Mouse (Mus musculus): ENCODE results near the gene Ssrp1.

Ssrp1 gene

DNA sequence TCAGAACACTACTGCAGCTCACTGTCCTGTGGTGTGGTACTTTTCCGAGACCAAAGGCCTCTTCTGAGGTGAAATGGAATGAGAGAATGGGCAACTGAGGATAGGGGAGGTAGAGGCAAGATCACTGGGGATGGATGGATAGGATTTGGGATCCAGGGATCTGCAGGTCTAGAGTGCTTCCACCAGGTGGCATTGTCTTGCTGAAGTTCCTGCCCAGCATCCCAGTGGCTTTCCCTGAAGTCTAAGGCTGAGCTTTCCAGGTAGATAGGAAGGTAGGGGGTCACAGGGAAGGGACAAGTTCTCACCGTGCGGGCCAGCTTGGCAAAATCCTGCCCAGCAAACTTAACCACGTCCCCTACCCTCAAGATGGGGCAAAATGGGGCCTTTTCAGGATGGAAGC lies 15.0 kb upstream of the Ssrp1 start:
- H3K36me3 ChIP-seq (ENCODE audit: control insufficient read depth, insufficient read depth, low read length, poor library complexity, severe bottlenecking): no peaks in the 10 kb centered on the region
- no peak for DNase-seq (ENCODE audit: low read depth, low spot score)
- no peaks in the 10 kb centered on the region for H3K27me3 ChIP-seq (ENCODE audit: control insufficient read depth, insufficient read depth, low read length, poor library complexity, severe bottlenecking)

DNA sequence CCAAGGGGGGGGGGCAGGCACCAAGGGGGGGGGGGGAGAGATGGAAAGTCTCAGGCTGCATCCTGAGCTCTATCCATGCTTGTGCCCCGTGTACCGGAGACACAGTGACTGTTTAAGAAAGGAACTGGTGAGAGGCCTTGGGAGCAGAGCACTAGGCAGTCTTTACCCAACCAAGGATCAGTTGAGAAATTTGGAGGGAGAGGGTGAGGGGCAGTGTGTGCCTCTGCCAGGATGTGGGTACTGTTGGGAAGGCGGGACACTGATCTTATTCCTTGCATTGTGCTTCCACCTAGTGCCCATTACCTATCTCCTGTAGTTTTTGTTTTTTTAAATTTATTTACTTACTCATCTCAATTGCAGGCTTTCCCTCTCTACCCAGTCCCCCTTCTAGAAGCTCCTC lies 10.9 kb upstream of the Ssrp1 start:
- no peaks in the 10 kb centered on the region for H3K36me3 ChIP-seq (ENCODE audit: control insufficient read depth, insufficient read depth, low read length, poor library complexity, severe bottlenecking)
- no peaks in the 10 kb centered on the region for H3K27me3 ChIP-seq (ENCODE audit: control insufficient read depth, insufficient read depth, low read length, poor library complexity, severe bottlenecking)
- no peak for DNase-seq (ENCODE audit: low read depth, low spot score)

DNA sequence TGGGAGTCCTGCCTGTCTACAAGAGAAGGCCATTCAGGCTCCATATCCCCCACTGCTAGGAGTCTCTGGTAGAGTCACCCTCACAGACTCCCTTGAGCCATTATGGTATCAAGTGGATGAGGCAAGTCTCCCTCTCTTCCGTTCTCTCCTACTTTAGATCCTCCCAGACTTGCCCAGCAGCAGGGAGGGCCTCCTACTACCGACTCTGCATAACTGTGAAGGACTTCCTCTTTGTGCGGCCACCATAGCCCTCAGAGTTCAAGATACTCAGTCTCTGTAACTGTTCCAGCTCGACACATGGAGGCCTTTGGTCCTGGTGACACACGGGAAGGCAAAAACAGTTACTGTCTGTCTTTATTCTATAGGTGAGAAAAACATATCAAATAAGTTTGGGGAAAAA lies 9.8 kb upstream of the Ssrp1 start:
- no peaks in the 10 kb centered on the region for H3K27me3 ChIP-seq (ENCODE audit: control insufficient read depth, insufficient read depth, low read length, poor library complexity, severe bottlenecking)
- H3K36me3 ChIP-seq (ENCODE audit: control insufficient read depth, insufficient read depth, low read length, poor library complexity, severe bottlenecking): no peaks in the 10 kb centered on the region
- peak; percentile 56 for DNase-seq (ENCODE audit: low read depth, low spot score)

DNA sequence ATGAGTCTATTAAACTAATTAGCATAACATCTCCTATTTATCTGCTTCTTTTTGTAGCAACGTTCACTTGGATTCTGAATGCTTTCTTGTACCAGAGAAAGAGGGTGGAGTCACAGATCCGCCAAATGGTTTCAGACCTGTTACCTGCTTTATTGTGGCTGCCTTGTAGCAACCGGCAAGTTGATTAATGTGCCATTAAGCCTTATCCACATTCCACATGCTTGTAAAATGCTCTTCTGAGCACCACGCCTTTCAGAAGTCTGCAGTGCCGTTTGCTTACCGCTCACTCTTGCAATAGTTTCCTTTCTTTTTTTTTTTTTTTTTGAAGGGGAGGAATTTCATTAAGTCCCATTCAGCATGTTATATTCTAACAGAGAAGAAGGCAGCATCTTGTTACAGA lies 7.1 kb upstream of the Ssrp1 start:
- H3K27me3 ChIP-seq (ENCODE audit: control insufficient read depth, insufficient read depth, low read length, poor library complexity, severe bottlenecking): no peaks in the 10 kb centered on the region
- DNase-seq (ENCODE audit: low read depth, low spot score): no peak
- H3K36me3 ChIP-seq (ENCODE audit: control insufficient read depth, insufficient read depth, low read length, poor library complexity, severe bottlenecking): no peaks in the 10 kb centered on the region

DNA sequence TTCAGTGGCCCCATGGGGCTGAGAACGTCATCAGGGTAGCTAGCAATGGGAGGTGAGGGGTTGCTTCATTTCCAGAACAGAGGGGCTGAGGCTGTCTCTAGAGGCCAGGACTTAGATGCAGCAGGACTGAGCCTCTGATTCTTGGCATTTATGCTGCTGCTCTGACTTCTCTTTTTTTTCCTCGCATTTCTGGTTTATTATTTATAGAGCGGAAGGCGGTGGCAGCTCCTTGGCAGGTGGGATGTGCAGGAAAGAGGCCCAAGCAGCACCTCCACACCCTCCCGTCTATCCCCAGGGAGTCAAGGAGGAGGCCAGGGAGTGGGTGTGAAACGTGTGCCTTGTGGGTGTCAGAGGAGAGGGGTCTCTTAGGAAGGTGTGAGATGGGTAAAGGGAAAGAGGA lies 6.0 kb upstream of the Ssrp1 start:
- DNase-seq (ENCODE audit: low read depth, low spot score): no peak
- H3K36me3 ChIP-seq (ENCODE audit: control insufficient read depth, insufficient read depth, low read length, poor library complexity, severe bottlenecking): no peaks in the 10 kb centered on the region
- H3K27me3 ChIP-seq (ENCODE audit: control insufficient read depth, insufficient read depth, low read length, poor library complexity, severe bottlenecking): no peaks in the 10 kb centered on the region

DNA sequence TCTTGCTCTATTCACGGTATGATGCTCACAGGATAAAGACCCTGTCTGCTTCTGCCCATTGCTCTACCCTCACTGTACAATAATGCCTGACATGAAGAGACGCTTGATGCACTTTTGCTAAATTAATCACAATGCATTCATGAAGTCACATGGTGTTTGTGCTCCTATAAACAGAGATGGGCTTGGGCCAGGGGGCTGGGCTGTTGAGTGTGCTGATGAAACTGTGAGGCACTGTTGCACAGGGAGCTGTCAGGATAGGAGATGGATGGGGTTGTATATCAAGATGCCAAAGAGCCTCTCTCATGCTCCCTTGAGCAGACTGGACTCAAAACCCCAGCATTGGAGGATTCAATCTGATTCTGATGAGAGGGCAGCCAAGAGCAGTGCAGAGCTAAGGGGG lies 3.9 kb upstream of the Ssrp1 start:
- Histone ChIP-seq H3K36me3 (ENCODE audit: control insufficient read depth, insufficient read depth, low read length, poor library complexity, severe bottlenecking) (no peaks in the 10 kb centered on the region), H3K27me3 (ENCODE audit: control insufficient read depth, insufficient read depth, low read length, poor library complexity, severe bottlenecking) (no peaks in the 10 kb centered on the region)
- no peak for DNase-seq (ENCODE audit: low read depth, low spot score)

DNA sequence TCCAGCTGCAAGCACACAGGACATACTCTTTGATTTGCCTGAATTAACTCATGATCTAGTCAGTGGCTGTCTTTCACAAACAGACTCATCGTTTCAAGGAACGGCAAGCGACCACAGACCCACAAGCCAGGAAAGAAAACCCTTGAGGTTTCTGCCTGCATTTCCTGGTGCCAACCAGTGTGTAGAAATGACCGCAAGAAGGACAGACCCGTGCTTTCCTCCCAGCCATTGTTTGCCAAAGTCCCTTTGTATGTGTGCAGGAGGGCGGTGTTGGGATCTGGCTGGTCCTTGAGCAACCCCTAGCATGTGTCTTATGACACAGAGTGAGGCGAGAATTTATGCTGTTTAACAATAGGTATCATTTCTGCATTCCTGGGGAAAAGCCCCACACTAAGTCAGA lies 2.9 kb upstream of the Ssrp1 start:
- DNase-seq (ENCODE audit: low read depth, low spot score): peak; percentile 25
- Histone ChIP-seq H3K36me3 (ENCODE audit: control insufficient read depth, insufficient read depth, low read length, poor library complexity, severe bottlenecking) (no peaks in the 10 kb centered on the region), H3K27me3 (ENCODE audit: control insufficient read depth, insufficient read depth, low read length, poor library complexity, severe bottlenecking) (no peaks in the 10 kb centered on the region)

DNA sequence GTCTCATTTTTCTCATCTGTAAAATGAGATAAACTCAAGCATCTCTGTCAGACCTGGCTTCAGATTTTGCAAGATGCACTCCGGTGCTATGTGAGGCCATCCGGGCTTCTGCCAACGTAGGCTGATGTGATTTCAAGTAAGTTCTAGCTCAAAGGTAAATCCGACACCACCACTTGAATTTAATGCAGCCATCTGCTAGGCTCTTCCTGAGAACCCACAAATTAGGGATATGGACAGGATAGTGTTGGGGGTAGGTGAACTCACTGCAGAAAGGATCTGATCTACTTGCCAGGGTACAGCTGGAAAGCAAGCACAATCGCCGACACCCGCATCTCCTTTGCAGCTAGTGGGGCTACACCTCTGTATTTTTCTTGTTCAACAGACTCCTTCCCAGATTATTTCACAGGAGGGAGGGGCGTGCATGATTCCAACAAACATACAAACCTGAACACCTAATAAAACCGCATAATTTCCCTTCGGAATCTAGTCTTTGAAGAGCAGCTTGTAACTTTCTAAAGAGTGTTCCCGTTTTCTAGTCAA lies 457 bp upstream of the Ssrp1 start:
- Histone ChIP-seq H3K27me3 (ENCODE audit: control insufficient read depth, insufficient read depth, low read length, poor library complexity, severe bottlenecking) (no peaks in the 10 kb centered on the region), H3K36me3 (ENCODE audit: control insufficient read depth, insufficient read depth, low read length, poor library complexity, severe bottlenecking) (peaks cover 9% of the 10 kb centered on the region)
- DNase-seq (ENCODE audit: low read depth, low spot score): no peak

DNA sequence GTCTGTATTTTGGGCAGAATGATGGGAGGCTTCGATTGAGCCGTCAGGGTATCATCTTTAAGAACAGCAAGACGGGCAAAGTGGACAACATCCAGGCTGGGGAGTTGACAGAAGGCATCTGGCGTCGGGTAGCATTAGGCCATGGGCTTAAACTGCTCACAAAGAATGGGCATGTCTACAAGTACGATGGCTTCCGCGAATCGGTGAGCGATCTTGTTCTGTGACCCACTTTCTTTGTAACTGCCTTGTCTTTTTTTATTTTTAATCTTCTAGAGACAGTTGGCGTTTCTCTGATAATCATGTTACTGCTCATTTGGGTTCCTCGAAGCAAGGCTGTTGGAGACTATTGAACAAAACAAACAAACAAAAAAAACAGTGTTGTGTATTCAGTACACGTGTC lies 1.3 kb downstream of the Ssrp1 start:
- Histone ChIP-seq H3K27me3 (ENCODE audit: control insufficient read depth, insufficient read depth, low read length, poor library complexity, severe bottlenecking) (no peaks in the 10 kb centered on the region), H3K36me3 (ENCODE audit: control insufficient read depth, insufficient read depth, low read length, poor library complexity, severe bottlenecking) (peaks cover 9% of the 10 kb centered on the region)
- DNase-seq (ENCODE audit: low read depth, low spot score): no peak

DNA sequence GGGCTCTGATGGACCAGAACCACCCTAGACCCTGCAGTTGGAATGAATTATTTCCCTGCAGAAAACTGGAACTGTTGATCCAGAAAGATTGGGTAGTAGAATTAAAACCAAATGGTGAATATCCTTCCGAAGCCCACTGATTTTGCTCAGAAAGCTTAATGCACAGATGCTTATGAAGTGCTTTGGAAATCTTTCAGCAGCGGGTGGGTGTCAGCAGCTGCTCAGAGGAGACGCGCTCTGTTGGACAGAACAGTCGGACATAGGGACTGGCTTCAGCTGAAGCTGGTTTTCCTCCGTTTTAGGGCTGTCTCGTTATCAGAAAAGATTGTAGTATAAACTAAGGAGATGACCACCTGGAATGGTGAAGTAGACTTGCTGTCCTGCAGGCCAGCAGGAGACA lies 6.6 kb downstream of the Ssrp1 start:
- Histone ChIP-seq H3K27me3 (ENCODE audit: control insufficient read depth, insufficient read depth, low read length, poor library complexity, severe bottlenecking) (no peaks in the 10 kb centered on the region), H3K36me3 (ENCODE audit: control insufficient read depth, insufficient read depth, low read length, poor library complexity, severe bottlenecking) (peaks cover 9% of the 10 kb centered on the region)
- DNase-seq (ENCODE audit: low read depth, low spot score): peak; percentile 41

DNA sequence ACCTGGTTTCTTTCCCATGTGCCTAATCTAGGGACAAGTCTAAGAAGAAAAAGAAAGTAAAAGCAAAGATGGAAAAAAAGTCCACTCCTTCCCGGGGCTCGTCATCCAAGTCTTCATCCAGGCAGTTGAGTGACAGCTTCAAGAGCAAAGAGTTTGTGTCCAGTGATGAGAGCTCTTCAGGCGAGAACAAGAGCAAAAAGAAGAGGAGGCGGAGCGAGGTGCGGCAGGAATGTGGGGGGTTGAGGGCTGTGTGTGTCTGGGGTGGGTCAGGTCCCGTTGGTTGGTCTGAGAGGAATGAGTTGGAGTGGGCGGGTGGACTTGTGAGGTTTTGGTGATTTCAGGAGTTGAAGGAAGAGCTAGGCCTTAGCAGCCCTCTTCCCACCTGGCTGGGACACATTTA lies 9.2 kb downstream of the Ssrp1 start:
- peaks cover under 1% of the 10 kb centered on the region; the same call in 1 of the 2 replicates for H3K36me3 ChIP-seq (ENCODE audit: control insufficient read depth, insufficient read depth, low read length, poor library complexity, severe bottlenecking)
- H3K27me3 ChIP-seq (ENCODE audit: control insufficient read depth, insufficient read depth, low read length, poor library complexity, severe bottlenecking): no peaks in the 10 kb centered on the region
- no peak for DNase-seq (ENCODE audit: low read depth, low spot score)

DNA sequence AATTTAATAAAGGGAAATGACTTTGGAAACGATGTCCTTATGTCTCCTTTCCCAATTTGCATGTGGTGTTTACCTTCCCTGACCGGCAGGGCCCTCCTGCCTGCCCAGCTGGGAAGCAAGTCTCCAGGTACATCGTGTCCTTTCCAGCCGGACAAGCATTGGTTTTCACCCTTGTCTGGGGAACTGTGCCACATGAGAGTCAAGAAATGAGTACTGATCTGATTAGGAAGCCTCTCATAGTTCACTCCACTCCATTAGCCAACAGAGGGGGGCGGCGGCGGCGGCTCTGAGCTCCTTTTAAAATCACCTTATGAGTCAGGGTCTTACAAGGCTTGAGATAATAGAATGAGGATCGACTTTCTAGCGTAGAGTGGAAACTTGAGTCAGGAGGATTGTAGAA lies 10.0 kb downstream of the Ssrp1 start:
- no peak for DNase-seq (ENCODE audit: low read depth, low spot score)
- H3K27me3 ChIP-seq (ENCODE audit: control insufficient read depth, insufficient read depth, low read length, poor library complexity, severe bottlenecking): no peaks in the 10 kb centered on the region
- H3K36me3 ChIP-seq (ENCODE audit: control insufficient read depth, insufficient read depth, low read length, poor library complexity, severe bottlenecking): no peaks in the 10 kb centered on the region; the same call in 1 of the 2 replicates

DNA sequence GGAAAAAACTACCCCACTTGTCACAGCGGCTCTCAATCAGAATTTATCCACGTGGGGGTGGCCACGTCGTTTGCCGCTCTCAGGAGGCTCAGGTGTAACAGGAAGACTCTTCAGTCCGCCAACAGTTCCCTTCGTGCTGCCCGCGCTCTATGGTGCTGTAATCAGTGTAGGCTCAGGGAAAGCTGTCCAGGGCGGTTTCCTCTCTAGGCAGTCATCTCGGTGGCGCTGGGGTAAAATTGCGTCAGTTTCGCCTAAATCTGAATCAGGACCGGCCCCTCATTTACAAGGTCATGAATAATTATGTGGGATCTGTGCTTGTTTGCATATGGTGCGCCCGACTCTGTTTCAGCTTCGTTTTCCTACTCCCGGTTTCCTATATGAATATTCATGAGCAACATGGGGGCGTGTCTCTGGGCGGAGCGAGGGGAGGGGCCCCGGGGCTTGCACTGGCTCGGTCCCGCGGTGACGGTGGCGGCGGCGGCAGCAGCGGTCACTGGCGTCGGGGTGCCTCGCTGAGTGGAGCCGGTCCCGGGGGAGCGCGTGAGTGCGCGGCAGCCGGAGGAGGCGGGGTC lies 10.6 kb downstream of the Ssrp1 start, which contains the start of gene Tnks1bp1:
Tnks1bp1 (plus strand) TSS at position 427 of the 572 bp plus-strand sequence.
- Histone ChIP-seq H3K27me3 (ENCODE audit: control insufficient read depth, insufficient read depth, low read length, poor library complexity, severe bottlenecking) (no peaks in the 10 kb centered on the region), H3K36me3 (ENCODE audit: control insufficient read depth, insufficient read depth, low read length, poor library complexity, severe bottlenecking) (no peaks in the 10 kb centered on the region; the same call in 1 of the 2 replicates)
- DNase-seq (ENCODE audit: low read depth, low spot score): peak; percentile 97

DNA sequence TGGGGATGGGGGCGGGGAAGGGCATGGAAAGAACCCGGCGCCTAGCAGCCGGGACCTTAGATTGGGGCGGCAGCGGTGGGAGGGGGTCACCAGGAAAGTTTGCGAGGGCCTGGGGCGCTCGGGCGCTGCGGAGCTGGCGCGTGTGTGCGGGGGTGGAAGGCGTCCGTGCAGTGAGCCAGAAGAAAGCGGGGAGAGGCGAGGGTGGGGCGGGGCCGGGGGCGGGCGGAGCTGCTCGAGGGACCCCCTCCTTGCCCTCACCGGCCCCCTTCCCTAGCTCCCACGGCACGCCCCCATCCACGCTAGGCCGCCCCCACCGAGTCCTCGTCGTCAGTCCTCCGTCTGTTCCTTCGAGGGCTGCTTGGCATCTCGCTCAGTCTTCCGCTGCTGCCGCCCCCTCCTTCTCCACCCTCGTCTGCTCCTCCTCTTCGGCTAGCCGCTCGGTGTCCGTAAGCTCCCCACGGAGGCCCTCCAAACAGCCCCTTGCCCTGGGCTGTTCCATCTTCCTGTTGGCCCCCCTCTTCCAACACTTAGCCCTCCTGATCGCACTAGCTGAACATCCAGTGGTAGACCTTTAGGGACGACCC lies 11.2 kb downstream of the Ssrp1 start:
- no peaks in the 10 kb centered on the region; the same call in 1 of the 2 replicates for H3K36me3 ChIP-seq (ENCODE audit: control insufficient read depth, insufficient read depth, low read length, poor library complexity, severe bottlenecking)
- DNase-seq (ENCODE audit: low read depth, low spot score): no peak
- no peaks in the 10 kb centered on the region for H3K27me3 ChIP-seq (ENCODE audit: control insufficient read depth, insufficient read depth, low read length, poor library complexity, severe bottlenecking)

DNA sequence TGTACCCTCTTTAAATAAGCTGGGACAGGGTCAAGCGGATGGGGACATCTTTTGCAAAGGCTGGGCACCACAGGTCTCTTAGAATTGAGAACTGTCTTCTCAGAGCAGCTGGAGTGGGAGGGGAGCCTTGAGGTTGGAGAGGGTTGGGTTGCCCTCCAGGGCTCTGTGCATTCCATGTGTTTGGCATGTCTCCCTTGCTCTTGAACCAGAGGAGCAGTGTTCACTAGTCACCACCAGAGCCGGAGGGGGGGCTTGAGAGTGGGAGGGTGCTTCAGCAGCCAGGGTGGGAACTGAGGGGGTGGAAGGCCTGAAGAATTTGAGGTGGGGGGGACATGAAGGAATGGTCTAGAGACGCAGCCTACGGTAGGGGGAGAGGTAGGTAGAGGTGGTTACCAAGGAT lies 12.2 kb downstream of the Ssrp1 start:
- H3K27me3 ChIP-seq (ENCODE audit: control insufficient read depth, insufficient read depth, low read length, poor library complexity, severe bottlenecking): no peaks in the 10 kb centered on the region
- H3K36me3 ChIP-seq (ENCODE audit: control insufficient read depth, insufficient read depth, low read length, poor library complexity, severe bottlenecking): no peaks in the 10 kb centered on the region; the same call in 1 of the 2 replicates
- no peak for DNase-seq (ENCODE audit: low read depth, low spot score)

All from splenic B cell, adult 2 months (primary cell).